Mouse (Mus musculus): ENCODE measurements around the gene Smim27. TPM values are rescaled to one million over a fixed set of nuclear protein-coding genes. Genes with fewer than 3 reads are reported as not detected.

The Smim27 gene
- polyA plus RNA-seq, 2 experiments = 3.2 to 20.6 TPM

DNA sequence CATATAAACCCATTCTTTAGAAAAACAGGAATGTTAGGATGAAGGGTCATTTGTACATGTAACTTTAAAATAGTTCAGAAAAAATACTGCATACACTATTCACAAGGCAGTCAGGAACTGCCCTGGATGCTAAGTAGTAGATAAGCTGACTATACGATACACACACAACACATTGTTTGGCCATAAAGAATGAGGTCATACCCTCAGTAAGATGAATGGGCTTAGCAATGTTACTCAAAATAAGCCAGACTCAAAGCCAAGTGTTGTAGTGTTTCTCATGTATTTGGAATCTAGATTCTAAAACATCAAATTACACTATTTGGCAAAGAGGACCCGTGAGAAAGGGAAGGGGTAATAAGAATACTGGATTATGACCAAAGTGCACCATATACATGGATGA, 15.6 kb upstream of the Smim27 start:
- WGBS (ENCODE audit: insufficient replicate concordance) = 71% methylated on average over 2 of the region's 2 CpGs
- Histone ChIP-seq H3K36me3 (replicated peaks; ENCODE audit: control insufficient read depth, insufficient read depth, low read depth) (no peaks in the 10 kb centered on the region), H3K4me3 (ENCODE audit: insufficient read depth in 1 of 2, low read depth in 2 of 2, low read length in 2 of 2) (no peak overlapping the region), H3K4me2 (ENCODE audit: low read depth) (no peak overlapping the region), H3K9me3 (ENCODE audit: control insufficient read depth, low read length) (no peaks in the 10 kb centered on the region), H3K27ac (no peak overlapping the region), H3K4me1 (replicated peaks; ENCODE audit: control insufficient read depth in 2 of 2, insufficient read depth in 2 of 2, low read length in 1 of 2) (no peaks in the 10 kb centered on the region), H3K9ac (replicated peaks) (no peak overlapping the region), H3K27me3 (ENCODE audit: control insufficient read depth, insufficient read depth, low read length) (no peaks in the 10 kb centered on the region)
- ATAC-seq (ENCODE audit: insufficient read depth) (no peak), DNase-seq (ENCODE audit: low read depth in 3 of 3, low spot score in 3 of 3) (no peak)
- TF ChIP-seq EP300 (IDR thresholded peaks at IDR 0.05; ENCODE audit: low read depth) = no peak
- no peak for TF ChIP-seq CTCF (IDR thresholded peaks at IDR 0.05; ENCODE audit: low read depth)

DNA sequence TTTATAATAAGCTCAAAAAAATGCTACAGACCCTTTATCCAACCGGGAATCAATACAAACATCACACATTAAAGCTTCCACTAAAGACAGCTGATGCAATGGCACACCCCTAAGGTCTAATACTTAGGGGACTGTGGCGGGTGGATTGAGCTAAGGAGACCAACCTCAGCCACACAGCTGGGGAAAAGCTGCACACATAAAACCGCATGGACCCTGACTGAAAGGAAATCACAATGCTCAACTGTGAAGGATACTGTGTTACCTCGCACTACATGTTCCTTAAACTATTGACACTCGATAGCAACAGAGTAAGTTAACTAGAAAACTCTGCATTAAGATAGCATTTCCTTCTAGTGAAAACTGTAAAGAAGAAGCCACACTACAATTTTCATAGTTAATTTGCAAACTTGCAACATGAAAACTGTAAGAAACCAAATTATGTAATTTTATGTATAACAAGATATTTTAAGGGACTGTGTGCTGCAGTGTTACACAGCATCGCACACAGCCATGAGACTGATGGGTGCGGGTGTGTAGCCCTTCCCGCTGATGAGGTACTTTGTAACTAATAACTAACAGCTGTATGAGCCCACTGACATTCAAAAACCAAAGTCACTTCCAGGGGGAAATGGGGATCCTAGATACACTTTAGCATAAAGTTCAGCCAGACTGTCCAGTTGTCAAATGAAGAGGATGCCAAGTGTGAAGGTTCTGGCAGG, 14.8 kb upstream of the Smim27 start:
- 72% methylated on average over 8 of the region's 8 CpGs for WGBS (ENCODE audit: insufficient replicate concordance)
- ATAC-seq (ENCODE audit: insufficient read depth) = no peak
- H3K27me3 ChIP-seq (ENCODE audit: control insufficient read depth, insufficient read depth, low read length) = no peaks in the 10 kb centered on the region
- no peaks in the 10 kb centered on the region for H3K9me3 ChIP-seq (ENCODE audit: control insufficient read depth, low read length)
- H3K4me3 ChIP-seq (ENCODE audit: insufficient read depth in 1 of 2, low read depth in 2 of 2, low read length in 2 of 2) = no peak overlapping the region
- no peak for DNase-seq (ENCODE audit: low read depth in 3 of 3, low spot score in 3 of 3)
- no peaks in the 10 kb centered on the region for H3K4me1 ChIP-seq (replicated peaks; ENCODE audit: control insufficient read depth in 2 of 2, insufficient read depth in 2 of 2, low read length in 1 of 2)
- no peak overlapping the region for H3K27ac ChIP-seq
- no peak overlapping the region for H3K4me2 ChIP-seq (ENCODE audit: low read depth)
- H3K9ac ChIP-seq (replicated peaks) = no peak overlapping the region
- H3K36me3 ChIP-seq (replicated peaks; ENCODE audit: control insufficient read depth, insufficient read depth, low read depth) = 0 out of 2 replicates have a peak, but pooled peaks cover 3% of the 10 kb centered on the region
- no peak for TF ChIP-seq EP300 (IDR thresholded peaks at IDR 0.05; ENCODE audit: low read depth)
- no peak for TF ChIP-seq CTCF (IDR thresholded peaks at IDR 0.05; ENCODE audit: low read depth)

DNA sequence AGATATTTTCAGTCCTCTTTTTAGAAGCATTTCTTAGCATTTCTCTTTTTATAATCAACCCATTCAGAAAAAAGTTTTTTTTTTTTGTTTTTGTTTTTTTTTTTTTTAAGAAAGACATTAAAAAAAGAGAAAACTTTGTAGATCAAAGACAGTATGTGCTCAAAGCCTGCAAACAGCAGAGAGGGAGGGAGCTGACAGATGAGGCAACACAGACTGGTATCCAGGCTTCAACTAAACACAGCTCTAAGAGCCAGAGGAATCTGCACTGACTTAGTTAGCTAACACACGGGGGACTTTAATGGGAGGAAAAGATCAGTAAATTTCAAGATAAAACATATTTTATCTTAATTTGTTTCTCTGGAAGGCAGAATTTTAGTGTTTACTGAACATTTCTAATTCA, 5.1 kb upstream of the Smim27 start:
- TF ChIP-seq CTCF (IDR thresholded peaks at IDR 0.05; ENCODE audit: low read depth) (no peak), EP300 (IDR thresholded peaks at IDR 0.05; ENCODE audit: low read depth) (no peak)
- 62% methylated on average over 1 of the region's 1 CpGs for WGBS (ENCODE audit: insufficient replicate concordance)
- no peak overlapping the region for H3K9ac ChIP-seq (replicated peaks)
- no peaks in the 10 kb centered on the region for H3K27me3 ChIP-seq (ENCODE audit: control insufficient read depth, insufficient read depth, low read length)
- H3K9me3 ChIP-seq (ENCODE audit: control insufficient read depth, low read length) = no peaks in the 10 kb centered on the region
- peaks cover 37% of the 10 kb centered on the region for H3K36me3 ChIP-seq (replicated peaks; ENCODE audit: control insufficient read depth, insufficient read depth, low read depth)
- no peak for ATAC-seq (ENCODE audit: insufficient read depth)
- no peak for DNase-seq (ENCODE audit: low read depth in 3 of 3, low spot score in 3 of 3)
- no peak overlapping the region for H3K4me3 ChIP-seq (ENCODE audit: insufficient read depth in 1 of 2, low read depth in 2 of 2, low read length in 2 of 2)
- peaks cover 3 to 7% of the 10 kb centered on the region in 2 experiments; a peak in 3 of 4 replicates for H3K4me1 ChIP-seq (replicated peaks; ENCODE audit: control insufficient read depth in 2 of 2, insufficient read depth in 2 of 2, low read length in 1 of 2)
- no peak overlapping the region for H3K27ac ChIP-seq
- H3K4me2 ChIP-seq (ENCODE audit: low read depth) = no peak overlapping the region

DNA sequence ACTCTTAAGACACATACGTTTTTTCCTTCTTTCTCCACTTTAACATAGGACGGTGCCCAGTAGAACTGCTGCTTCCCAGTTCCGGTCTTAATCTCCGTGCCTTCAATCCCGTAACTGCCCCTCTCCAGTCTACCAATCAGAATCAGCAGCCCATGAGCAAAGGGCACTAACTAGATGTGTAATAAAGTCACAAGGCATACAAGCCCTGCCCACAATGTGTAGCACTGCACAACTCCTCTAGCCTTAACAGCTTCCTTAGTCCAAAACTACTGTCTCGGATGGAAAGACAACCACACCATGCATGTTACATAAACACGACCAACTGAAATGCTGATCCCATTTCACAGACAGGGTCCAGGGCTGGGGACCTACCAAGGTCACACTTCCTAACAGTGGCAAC, 1.7 kb upstream of the Smim27 start:
- ATAC-seq (ENCODE audit: insufficient read depth) (no peak), DNase-seq (ENCODE audit: low read depth in 3 of 3, low spot score in 3 of 3) (no peak)
- H3K27ac ChIP-seq = peak overlapping the region; percentile 46
- H3K4me2 ChIP-seq (ENCODE audit: low read depth) = peak overlapping the region; percentile 95
- TF ChIP-seq EP300 (IDR thresholded peaks at IDR 0.05; ENCODE audit: low read depth) = no peak
- TF ChIP-seq CTCF (IDR thresholded peaks at IDR 0.05; ENCODE audit: low read depth) = no peak
- peak overlapping the region; percentile 78 for H3K9ac ChIP-seq (replicated peaks)
- no peaks in the 10 kb centered on the region for H3K9me3 ChIP-seq (ENCODE audit: control insufficient read depth, low read length)
- WGBS (ENCODE audit: insufficient replicate concordance) = 62% methylated on average over 7 of the region's 7 CpGs
- peaks cover 13% of the 10 kb centered on the region for H3K36me3 ChIP-seq (replicated peaks; ENCODE audit: control insufficient read depth, insufficient read depth, low read depth)
- no peaks in the 10 kb centered on the region for H3K27me3 ChIP-seq (ENCODE audit: control insufficient read depth, insufficient read depth, low read length)
- peak overlapping the region; percentile 92 to 95 for H3K4me3 ChIP-seq (ENCODE audit: insufficient read depth in 1 of 2, low read depth in 2 of 2, low read length in 2 of 2)
- peaks cover 3 to 7% of the 10 kb centered on the region in 2 experiments; a peak in 3 of 4 replicates for H3K4me1 ChIP-seq (replicated peaks; ENCODE audit: control insufficient read depth in 2 of 2, insufficient read depth in 2 of 2, low read length in 1 of 2)

DNA sequence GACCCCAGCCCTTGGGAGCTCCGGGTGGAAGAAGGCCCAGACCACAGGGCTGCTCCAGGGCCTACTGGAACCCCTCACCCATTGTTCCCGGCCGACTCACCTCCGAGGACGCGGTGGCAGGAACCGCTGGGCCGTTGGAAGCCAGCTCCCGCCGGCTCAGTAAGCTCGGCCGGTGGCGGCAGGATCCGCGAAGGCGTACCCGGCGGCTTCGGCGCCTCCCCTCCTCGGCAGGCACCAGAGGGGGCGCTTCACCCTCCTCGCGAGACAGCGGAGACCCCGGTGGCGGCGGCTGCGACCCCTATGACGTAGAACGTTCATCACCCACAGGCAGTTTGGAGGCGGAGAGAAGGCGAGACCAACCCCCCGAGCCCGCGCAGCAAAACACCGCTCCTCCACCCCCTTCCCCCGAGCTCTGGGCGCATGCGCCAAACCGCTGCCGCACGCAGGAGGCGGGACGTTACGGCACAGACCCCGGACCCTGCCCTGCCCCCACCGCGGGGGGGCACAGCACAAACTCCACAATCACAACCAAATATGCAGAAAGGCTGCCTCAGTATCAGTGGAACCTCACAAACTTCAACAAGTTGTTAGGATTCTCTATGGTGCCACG, 1.1 kb upstream of the Smim27 start:
- TF ChIP-seq CTCF (IDR thresholded peaks at IDR 0.05; ENCODE audit: low read depth) (peak; percentile 57), EP300 (IDR thresholded peaks at IDR 0.05; ENCODE audit: low read depth) (no peak)
- H3K4me3 ChIP-seq (ENCODE audit: insufficient read depth in 1 of 2, low read depth in 2 of 2, low read length in 2 of 2) = peak overlapping the region; percentile 92 to 95
- H3K27me3 ChIP-seq (ENCODE audit: control insufficient read depth, insufficient read depth, low read length) = no peaks in the 10 kb centered on the region
- under 1% methylated on average over 50 of the region's 50 CpGs for WGBS (ENCODE audit: insufficient replicate concordance)
- peak overlapping the region; percentile 95 for H3K4me2 ChIP-seq (ENCODE audit: low read depth)
- H3K27ac ChIP-seq = peak overlapping the region; percentile 81
- peak; percentile 59 for ATAC-seq (ENCODE audit: insufficient read depth)
- peaks cover 3 to 7% of the 10 kb centered on the region in 2 experiments; a peak in 3 of 4 replicates for H3K4me1 ChIP-seq (replicated peaks; ENCODE audit: control insufficient read depth in 2 of 2, insufficient read depth in 2 of 2, low read length in 1 of 2)
- H3K9ac ChIP-seq (replicated peaks) = peak overlapping the region; percentile 78
- no peaks in the 10 kb centered on the region for H3K9me3 ChIP-seq (ENCODE audit: control insufficient read depth, low read length)
- peaks cover 11% of the 10 kb centered on the region for H3K36me3 ChIP-seq (replicated peaks; ENCODE audit: control insufficient read depth, insufficient read depth, low read depth)
- peak; percentile 53 to 67 (median 59) for DNase-seq (ENCODE audit: low read depth in 3 of 3, low spot score in 3 of 3)

Data from liver, embryonic 14.5 days (tissue).